Mouse (Mus musculus) forebrain, embryonic 11.5 days (tissue): ENCODE measurements around the gene Nob1. TPM values are rescaled to one million over a fixed set of nuclear protein-coding genes. Genes with fewer than 3 reads are reported as not detected.

Source experiments
- ATAC-seq: fragments of 200-750 bp; cut with Nextera tagmentation; replicated peaks from 2 replicates; pipeline ENCODE4 v1.8.0; 2017; ENCODE audit warnings: moderate TSS enrichment; ENCODE audit not compliant: low FRiP score
- DNase-seq: peaks from one replicate; pipeline ENCODE4 v3.0.0-alpha.2; 2017; ENCODE audit warnings: low spot score
- H3K27ac ChIP-seq: fragments of 300-500 bp; sonication (generic); 2 replicates; pipeline ENCODE4 v1.5.1; 2014; ENCODE audit warnings: low read depth, low read length
- H3K27me3 ChIP-seq: fragments of 300-500 bp; sonication (generic); 2 replicates; pipeline ENCODE4 v1.6.1; 2014; ENCODE audit warnings: mild to moderate bottlenecking, low read length, mixed read lengths; ENCODE audit not compliant: control insufficient read depth, insufficient read depth
- H3K36me3 ChIP-seq: fragments of 300-500 bp; sonication (generic); 2 replicates; pipeline ENCODE4 v1.6.1; 2014; ENCODE audit warnings: mild to moderate bottlenecking, low read length, moderate library complexity, mixed read lengths; ENCODE audit not compliant: control insufficient read depth, insufficient read depth
- H3K4me1 ChIP-seq: fragments of 300-500 bp; sonication (generic); replicated peaks from 2 replicates; pipeline ENCODE4 v1.6.1; 2014; ENCODE audit warnings: low read length, mixed read lengths; ENCODE audit not compliant: control insufficient read depth, insufficient read depth
- H3K4me2 ChIP-seq: fragments of 300-500 bp; sonication (generic); 2 replicates; pipeline ENCODE4 v1.6.1; 2014; ENCODE audit warnings: low read depth, mild to moderate bottlenecking, low read length, moderate library complexity, mixed read lengths; ENCODE audit not compliant: severe bottlenecking
- H3K4me3 ChIP-seq: fragments of 300-500 bp; sonication (generic); 2 replicates; pipeline ENCODE4 v1.5.1; 2014; ENCODE audit warnings: low read depth, low read length
- H3K9ac ChIP-seq: fragments of 300-500 bp; sonication (generic); 2 replicates; pipeline ENCODE4 v1.6.1; 2014; ENCODE audit warnings: low read length
- H3K9me3 ChIP-seq: fragments of 300-500 bp; sonication (generic); 2 replicates; pipeline ENCODE4 v1.6.1; 2016; ENCODE audit warnings: low read length, mixed read lengths; ENCODE audit not compliant: control insufficient read depth
- WGBS: fragments of 180-500 bp; shearing (Covaris S2); extraction: QIAGEN DNeasy Blood & Tissue Kit; methylation state at CpG from one replicate; pipeline ENCODE4 v1.1.7; 2014; 5-methylcytosine and 5-hydroxymethylcytosine counted together
- polyA plus RNA-seq: library from polyadenylated mRNA; unstranded; fragments of >200 nt; fragmentation: Nextera tagmentation; extraction: Ambion mirVana; gene quantifications from 2 replicates; pipeline ENCODE4 v1.2.1, GENCODE M21; 2014

Nob1 gene
- polyA plus RNA-seq, 1 experiment from 2014 or later: 88.7 TPM

- ATAC-seq: no peak
- Histone ChIP-seq H3K36me3 (peaks cover 4% of the 10 kb centered on the region; the same call in 1 of the 2 replicates), H3K4me1 (no peaks in the 10 kb centered on the region), H3K4me3 (no peak overlapping the region), H3K27me3 (no peaks in the 10 kb centered on the region), H3K27ac (no peak overlapping the region), H3K4me2 (no peak overlapping the region), H3K9me3 (no peaks in the 10 kb centered on the region), H3K9ac (no peak overlapping the region)
- no peak for DNase-seq
- WGBS: 85% methylated on average over 6 of the region's 6 CpGs
These were observed 33.4 kb upstream of the Nob1 start for GRCm38 (mm10) chr8:107458281-107458680.

GRCm38 (mm10) chr8:107457725-107458124 lies 32.9 kb upstream of the Nob1 start:
- WGBS: 85% methylated on average over 4 of the region's 4 CpGs
- Histone ChIP-seq H3K4me3 (no peak overlapping the region), H3K9me3 (no peaks in the 10 kb centered on the region), H3K4me1 (no peaks in the 10 kb centered on the region), H3K4me2 (no peak overlapping the region), H3K36me3 (peaks cover 4% of the 10 kb centered on the region; the same call in 1 of the 2 replicates), H3K27ac (no peak overlapping the region), H3K9ac (no peak overlapping the region), H3K27me3 (no peaks in the 10 kb centered on the region)
- ATAC-seq: no peak
- DNase-seq: no peak

- Histone ChIP-seq H3K4me1 (no peaks in the 10 kb centered on the region), H3K9me3 (no peaks in the 10 kb centered on the region), H3K36me3 (peaks cover 4% of the 10 kb centered on the region; the same call in 1 of the 2 replicates), H3K27ac (no peak overlapping the region), H3K27me3 (no peaks in the 10 kb centered on the region), H3K4me2 (no peak overlapping the region), H3K4me3 (no peak overlapping the region), H3K9ac (no peak overlapping the region)
- ATAC-seq (no peak), DNase-seq (no peak)
- WGBS: 16% methylated on average over 3 of the region's 3 CpGs
These were observed 30.4 kb upstream of the Nob1 start for GRCm38 (mm10) chr8:107455268-107455667.

- H3K27ac ChIP-seq: no peak overlapping the region
These were observed 28.5 kb upstream of the Nob1 start for GRCm38 (mm10) chr8:107453386-107453785.

GRCm38 (mm10) chr8:107451414-107452066 lies 26.7 kb upstream of the Nob1 start:
- Histone ChIP-seq H3K4me2 (no peak overlapping the region), H3K4me1 (no peaks in the 10 kb centered on the region), H3K9ac (no peak overlapping the region), H3K4me3 (no peak overlapping the region), H3K36me3 (peaks cover 3% of the 10 kb centered on the region; the same call in 1 of the 2 replicates), H3K27me3 (no peaks in the 10 kb centered on the region), H3K27ac (no peak overlapping the region), H3K9me3 (no peaks in the 10 kb centered on the region)
- DNase-seq: no peak
- ATAC-seq: no peak
- WGBS: 90% methylated on average over 13 of the region's 13 CpGs

More at GRCm38 (mm10) chr8:107453386-107453785, 28.5 kb upstream of the Nob1 start:
- no peak overlapping the region for H3K9ac ChIP-seq
- no peaks in the 10 kb centered on the region for H3K4me1 ChIP-seq
- 96% methylated on average over 11 of the region's 11 CpGs for WGBS
- DNase-seq (no peak), ATAC-seq (no peak)
- no peak overlapping the region for H3K4me3 ChIP-seq
- H3K4me2 ChIP-seq: no peak overlapping the region
- no peaks in the 10 kb centered on the region for H3K9me3 ChIP-seq
- H3K36me3 ChIP-seq: peaks cover 3% of the 10 kb centered on the region; the same call in 1 of the 2 replicates
- H3K27me3 ChIP-seq: no peaks in the 10 kb centered on the region

GRCm38 (mm10) chr8:107449655-107450054 lies 24.8 kb upstream of the Nob1 start:
- Histone ChIP-seq H3K27ac (no peak overlapping the region), H3K9me3 (no peaks in the 10 kb centered on the region), H3K36me3 (peaks cover 3% of the 10 kb centered on the region; the same call in 1 of the 2 replicates), H3K27me3 (no peaks in the 10 kb centered on the region), H3K4me3 (no peak overlapping the region), H3K9ac (no peak overlapping the region), H3K4me1 (no peaks in the 10 kb centered on the region), H3K4me2 (no peak overlapping the region)
- DNase-seq: no peak
- 85% methylated on average over 6 of the region's 6 CpGs for WGBS
- ATAC-seq: no peak

- Histone ChIP-seq H3K9ac (no peak overlapping the region), H3K9me3 (no peaks in the 10 kb centered on the region), H3K36me3 (peaks cover 3% of the 10 kb centered on the region; the same call in 1 of the 2 replicates), H3K4me1 (no peaks in the 10 kb centered on the region), H3K27me3 (no peaks in the 10 kb centered on the region), H3K4me3 (no peak overlapping the region), H3K27ac (no peak overlapping the region), H3K4me2 (no peak overlapping the region)
- ATAC-seq: no peak
- 29% methylated on average over 8 of the region's 8 CpGs for WGBS
- DNase-seq: no peak
These were observed 24.3 kb upstream of the Nob1 start for GRCm38 (mm10) chr8:107449130-107449529.

GRCm38 (mm10) chr8:107448382-107448889 lies 23.6 kb upstream of the Nob1 start:
- Histone ChIP-seq H3K27me3 (no peaks in the 10 kb centered on the region), H3K4me3 (no peak overlapping the region), H3K4me1 (no peaks in the 10 kb centered on the region), H3K4me2 (no peak overlapping the region), H3K9me3 (no peaks in the 10 kb centered on the region), H3K27ac (no peak overlapping the region), H3K36me3 (no peaks in the 10 kb centered on the region), H3K9ac (no peak overlapping the region)
- 66% methylated on average over 4 of the region's 4 CpGs for WGBS
- ATAC-seq (no peak), DNase-seq (no peak)

GRCm38 (mm10) chr8:107447713-107448112 lies 22.9 kb upstream of the Nob1 start:
- Histone ChIP-seq H3K4me3 (no peak overlapping the region), H3K36me3 (no peaks in the 10 kb centered on the region), H3K9me3 (no peaks in the 10 kb centered on the region), H3K4me2 (no peak overlapping the region), H3K4me1 (no peaks in the 10 kb centered on the region), H3K9ac (no peak overlapping the region), H3K27me3 (no peaks in the 10 kb centered on the region), H3K27ac (no peak overlapping the region)
- ATAC-seq (no peak), DNase-seq (no peak)
